Mouse (Mus musculus) liver, adult 2 months (tissue): ENCODE measurements around the gene Eps8l2. TPM values are rescaled to one million over a fixed set of nuclear protein-coding genes. Genes with fewer than 3 reads are reported as not detected.

Experiments used
- DNase-seq: peaks from one replicate; pipeline ENCODE4 v3.0.0-alpha.2; 2011; ENCODE audit warnings: low read depth, low spot score; ENCODE audit errors: extremely low read depth
- H3K27ac ChIP-seq: fragments of 200-500 bp; replicated peaks from 2 replicates; pipeline ENCODE4 v1.5.1; 2012; ENCODE audit warnings: low read depth, mild to moderate bottlenecking, control low read depth, inconsistent platforms, low read length; ENCODE audit not compliant: insufficient read depth
- H3K27me3 ChIP-seq: fragments of 200-500 bp; 2 replicates; pipeline ENCODE4 v1.6.1; 2012; ENCODE audit warnings: mild to moderate bottlenecking, moderate library complexity, low read length, inconsistent platforms; ENCODE audit not compliant: control insufficient read depth, insufficient read depth
- H3K36me3 ChIP-seq: fragments of 200-500 bp; 2 replicates; pipeline ENCODE4 v1.6.1; 2012; ENCODE audit warnings: low read length, inconsistent platforms; ENCODE audit not compliant: control insufficient read depth, insufficient read depth
- H3K4me1 ChIP-seq: fragments of 200-500 bp; 2 replicates; pipeline ENCODE4 v1.6.1; 2011; ENCODE audit warnings: low read length; ENCODE audit not compliant: control insufficient read depth, insufficient read depth
- H3K4me3 ChIP-seq: fragments of 200-500 bp; 2 replicates; pipeline ENCODE4 v1.5.1; 2011; ENCODE audit warnings: low read depth, mild to moderate bottlenecking, control low read depth, low read length, moderate library complexity; ENCODE audit not compliant: insufficient read depth
- H3K79me2 ChIP-seq: fragments of 200-500 bp; 2 replicates; pipeline ENCODE4 v1.6.1; 2012; ENCODE audit warnings: inconsistent platforms, mild to moderate bottlenecking, low read length, moderate library complexity; ENCODE audit not compliant: control insufficient read depth, insufficient read depth
- H3K9ac ChIP-seq: fragments of 200-500 bp; 2 replicates; pipeline ENCODE4 v1.6.1; 2012; ENCODE audit warnings: low read depth, mild to moderate bottlenecking, control low read depth, inconsistent platforms, low read length
- CTCF ChIP-seq: fragments of 200-500 bp; IDR thresholded peaks from 2 replicates; pipeline ENCODE4 v1.5.1; 2011; ENCODE audit warnings: low read depth, low read length, control low read depth
- POLR2A ChIP-seq: fragments of 200-500 bp; IDR thresholded peaks from 2 replicates; pipeline ENCODE4 v1.6.1; 2011; ENCODE audit warnings: low read length, control low read depth; ENCODE audit not compliant: insufficient read depth; ENCODE audit errors: extremely low read depth
- WGBS: fragments of 180-500 bp; shearing (Covaris S2); methylation state at CpG from one replicate; pipeline ENCODE4 v1.1.7; 2018; 5-methylcytosine and 5-hydroxymethylcytosine counted together
- polyA plus RNA-seq: library from polyadenylated mRNA; depleted of rRNA; stranded (reverse); fragments of >200 nt; gene quantifications from 2 replicates; pipeline ENCODE4 v1.2.3, GENCODE M21; 2012
- total RNA-seq: library from RNA; depleted of rRNA; stranded (reverse); fragments of >200 nt; gene quantifications from 2 replicates; pipeline ENCODE4 v1.2.3, GENCODE M21; 2014

Eps8l2 gene
- total and polyA plus RNA-seq, 2 experiments, result 17.4 to 117 TPM

DNA sequence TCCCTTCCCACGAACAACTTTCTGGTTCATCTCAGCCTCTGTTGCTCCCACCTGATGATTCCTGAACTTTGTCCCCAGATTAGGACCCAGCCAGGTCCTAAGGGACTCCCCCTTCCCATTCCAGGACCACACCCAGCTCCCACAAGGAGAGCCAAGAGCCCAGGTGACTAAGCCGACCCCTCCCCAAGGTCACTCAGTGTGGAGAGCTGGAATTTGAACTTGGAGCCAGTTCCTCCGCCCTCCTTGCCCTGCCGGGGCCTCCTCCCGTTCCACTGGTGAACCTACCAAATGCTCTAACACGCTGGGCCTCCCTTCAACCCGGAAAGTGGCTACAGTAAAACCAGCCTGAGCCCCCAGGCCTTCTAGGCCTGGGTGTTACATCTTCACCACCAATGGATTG lies 1.3 kb downstream of the Eps8l2 start:
- Histone ChIP-seq H3K9ac (peak overlapping the region; percentile 77), H3K4me1 (peaks cover 34% of the 10 kb centered on the region), H3K79me2 (peaks cover 5% of the 10 kb centered on the region; the same call in 1 of the 2 replicates), H3K27me3 (no peaks in the 10 kb centered on the region), H3K27ac (peak overlapping the region; percentile 96), H3K4me3 (peak overlapping the region; percentile 65), H3K36me3 (no peaks in the 10 kb centered on the region)
- TF ChIP-seq CTCF (no peak), POLR2A (no peak)
- DNase-seq, result no peak
- WGBS, result 33% methylated on average over 7 of the region's 7 CpGs

DNA sequence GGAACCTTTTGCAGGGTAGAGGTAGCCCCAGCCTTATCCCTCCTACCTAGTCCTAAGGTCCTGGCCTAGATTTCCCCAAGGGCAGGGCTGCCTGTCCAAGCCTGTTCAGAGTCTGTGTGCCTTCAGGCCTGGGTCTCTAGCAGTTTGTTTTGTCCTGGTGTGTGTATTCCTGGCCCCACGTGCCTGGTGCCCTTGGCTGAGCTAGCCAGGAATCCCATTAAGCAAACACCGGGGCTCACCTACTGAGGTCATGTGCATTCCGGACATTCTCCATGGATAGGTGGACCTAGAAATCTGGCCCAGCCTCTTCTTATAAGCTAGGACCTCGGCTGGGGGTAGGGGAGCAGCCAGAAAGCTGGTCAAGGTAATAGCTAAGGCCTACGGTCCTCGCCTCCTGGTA lies 1.8 kb downstream of the Eps8l2 start:
- H3K9ac ChIP-seq, result peak overlapping the region; percentile 77
- no peak overlapping the region for H3K4me3 ChIP-seq

DNA sequence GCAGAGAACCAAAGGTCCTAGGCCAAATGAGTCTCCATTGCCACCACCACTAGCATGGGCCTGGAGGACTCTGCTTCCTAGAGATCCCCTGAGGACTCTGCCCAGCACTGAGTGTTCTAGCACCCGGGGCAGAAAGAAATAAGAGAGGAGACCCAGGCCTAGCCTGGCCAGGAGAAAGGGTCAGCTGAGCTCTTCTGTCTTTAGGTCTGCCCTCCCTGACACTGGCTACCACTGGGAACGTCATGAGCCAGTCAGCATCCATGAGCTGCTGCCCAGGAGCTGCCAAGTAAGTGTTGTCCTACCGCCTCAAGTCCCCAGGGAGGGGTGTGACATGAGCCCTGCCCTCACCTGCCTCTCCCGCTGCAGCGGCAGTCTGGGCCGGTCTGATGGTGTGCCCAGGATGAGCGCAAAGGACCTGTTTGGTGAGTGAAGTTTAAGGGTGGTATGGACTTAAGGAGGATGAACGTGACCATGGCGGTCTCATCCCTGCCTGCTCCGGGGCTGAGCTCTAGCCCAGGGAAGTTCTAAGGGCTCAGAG lies 3.1 kb downstream of the Eps8l2 start:
- H3K27ac ChIP-seq, result peak overlapping the region; percentile 96
- H3K4me1 ChIP-seq, result peaks cover 37% of the 10 kb centered on the region
- peak; percentile 25 for DNase-seq
- H3K36me3 ChIP-seq, result no peaks in the 10 kb centered on the region
- TF ChIP-seq POLR2A, result no peak
- no peak for TF ChIP-seq CTCF
- H3K4me3 ChIP-seq, result no peak overlapping the region
- whole genome bisulfite sequencing, result 52% methylated on average over 10 of the region's 10 CpGs
- H3K9ac ChIP-seq, result peak overlapping the region; percentile 41
- no peaks in the 10 kb centered on the region for H3K27me3 ChIP-seq
- H3K79me2 ChIP-seq, result peaks cover 8% of the 10 kb centered on the region; the same call in 1 of the 2 replicates

More for the DNA sequence above, 1.8 kb downstream of the Eps8l2 start:
- TF ChIP-seq POLR2A (0 out of 2 replicates have a peak, but pooled peaks have one; percentile 24), CTCF (no peak)
- Histone ChIP-seq H3K36me3 (no peaks in the 10 kb centered on the region), H3K27ac (peak overlapping the region; percentile 96), H3K79me2 (peaks cover 5% of the 10 kb centered on the region; the same call in 1 of the 2 replicates), H3K4me1 (peaks cover 34% of the 10 kb centered on the region), H3K27me3 (no peaks in the 10 kb centered on the region)
- WGBS, result 17% methylated on average over 6 of the region's 6 CpGs
- DNase-seq, result peak; percentile 97

DNA sequence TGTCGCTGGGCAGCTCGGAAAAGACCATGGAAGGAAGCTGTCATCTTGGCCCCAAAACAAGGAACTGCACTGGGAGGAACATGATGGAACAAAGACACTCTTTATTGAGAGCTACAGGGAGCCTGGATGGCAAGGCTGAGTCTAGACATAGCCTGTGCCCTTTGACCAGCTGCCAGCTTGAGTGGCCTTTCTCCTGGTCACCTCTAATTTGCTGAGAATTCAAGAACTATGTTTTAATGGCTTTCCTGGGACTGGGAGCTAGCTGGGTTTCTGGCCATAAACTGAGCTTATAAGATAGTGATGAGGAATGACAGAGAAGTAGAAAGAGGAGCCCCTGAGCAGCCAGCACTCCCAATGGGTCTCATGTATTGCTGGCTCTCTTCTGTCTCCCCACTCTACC lies 4.5 kb downstream of the Eps8l2 start:
- DNase-seq, result peak; percentile 52
- no peaks in the 10 kb centered on the region for H3K27me3 ChIP-seq
- peaks cover 8% of the 10 kb centered on the region; the same call in 1 of the 2 replicates for H3K79me2 ChIP-seq
- peak overlapping the region; percentile 38; the same call in 1 of the 2 replicates for H3K9ac ChIP-seq
- H3K4me3 ChIP-seq, result no peak overlapping the region
- peak overlapping the region; percentile 94 for H3K27ac ChIP-seq
- H3K36me3 ChIP-seq, result no peaks in the 10 kb centered on the region
- 85% methylated on average over 2 of the region's 2 CpGs for WGBS
- TF ChIP-seq POLR2A (no peak), CTCF (no peak)
- peaks cover 37% of the 10 kb centered on the region for H3K4me1 ChIP-seq

DNA sequence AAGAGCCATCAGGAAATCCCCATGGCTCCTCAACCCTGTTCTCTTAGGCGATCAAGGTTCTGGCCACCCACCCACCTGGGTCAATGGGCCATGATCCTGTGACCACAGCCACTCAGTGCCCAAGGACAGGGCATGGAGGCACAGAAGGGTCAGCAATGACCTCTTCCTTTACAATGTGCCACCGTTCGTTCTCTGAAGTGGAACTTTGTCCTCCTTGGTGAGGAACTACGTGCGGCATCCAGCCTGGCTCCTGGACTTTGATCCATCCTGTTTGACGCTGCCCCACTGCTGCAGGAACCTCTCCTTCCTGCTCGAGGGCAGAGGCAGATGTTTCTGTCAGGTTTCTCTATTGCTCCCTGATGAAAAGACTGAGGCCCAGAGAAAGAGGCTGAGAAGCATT lies 5.0 kb downstream of the Eps8l2 start:
- peak overlapping the region; percentile 38 for H3K9ac ChIP-seq
- peaks cover 8% of the 10 kb centered on the region; the same call in 1 of the 2 replicates for H3K79me2 ChIP-seq
- H3K27me3 ChIP-seq, result no peaks in the 10 kb centered on the region
- peak overlapping the region; percentile 94 for H3K27ac ChIP-seq
- TF ChIP-seq CTCF (no peak), POLR2A (no peak)
- peaks cover 37% of the 10 kb centered on the region for H3K4me1 ChIP-seq
- H3K36me3 ChIP-seq, result no peaks in the 10 kb centered on the region
- 23% methylated on average over 7 of the region's 7 CpGs for WGBS
- H3K4me3 ChIP-seq, result no peak overlapping the region
- DNase-seq, result peak; percentile 92

DNA sequence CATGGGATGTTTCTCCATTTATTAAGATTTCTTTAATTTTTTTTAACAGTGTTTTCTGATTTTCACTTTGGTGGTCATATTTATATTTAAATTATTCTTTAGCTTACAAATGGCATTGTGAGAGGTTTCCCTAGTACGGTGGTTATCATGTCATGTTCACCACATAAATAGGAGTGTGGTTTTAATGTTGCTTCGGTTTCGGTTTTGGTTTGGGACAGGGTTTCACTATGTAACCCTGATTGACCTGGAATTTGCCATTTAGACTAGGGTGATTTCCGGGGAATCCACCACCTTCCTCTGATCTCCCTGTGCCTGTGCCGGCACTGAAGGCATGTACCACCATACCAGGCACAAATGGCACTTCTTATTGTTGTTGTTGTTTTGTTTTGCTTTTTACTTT lies 6.1 kb downstream of the Eps8l2 start:
- no peaks in the 10 kb centered on the region for H3K27me3 ChIP-seq
- peaks cover 8% of the 10 kb centered on the region; the same call in 1 of the 2 replicates for H3K79me2 ChIP-seq
- peaks cover 37% of the 10 kb centered on the region for H3K4me1 ChIP-seq
- H3K27ac ChIP-seq, result peak overlapping the region; percentile 75
- DNase-seq, result peak; percentile 52
- no peak overlapping the region for H3K9ac ChIP-seq
- H3K4me3 ChIP-seq, result no peak overlapping the region
- H3K36me3 ChIP-seq, result no peaks in the 10 kb centered on the region
- TF ChIP-seq POLR2A (no peak), CTCF (no peak)
- WGBS, result 19% methylated on average over 5 of the region's 5 CpGs
